Mouse (Mus musculus): ENCODE measurements around the gene Man1a2. TPM values are rescaled to one million over a fixed set of nuclear protein-coding genes. Genes with fewer than 3 reads are reported as not detected.

The Man1a2 gene
- polyA plus RNA-seq, 1 experiment from 2014 or later: 74.9 TPM

DNA sequence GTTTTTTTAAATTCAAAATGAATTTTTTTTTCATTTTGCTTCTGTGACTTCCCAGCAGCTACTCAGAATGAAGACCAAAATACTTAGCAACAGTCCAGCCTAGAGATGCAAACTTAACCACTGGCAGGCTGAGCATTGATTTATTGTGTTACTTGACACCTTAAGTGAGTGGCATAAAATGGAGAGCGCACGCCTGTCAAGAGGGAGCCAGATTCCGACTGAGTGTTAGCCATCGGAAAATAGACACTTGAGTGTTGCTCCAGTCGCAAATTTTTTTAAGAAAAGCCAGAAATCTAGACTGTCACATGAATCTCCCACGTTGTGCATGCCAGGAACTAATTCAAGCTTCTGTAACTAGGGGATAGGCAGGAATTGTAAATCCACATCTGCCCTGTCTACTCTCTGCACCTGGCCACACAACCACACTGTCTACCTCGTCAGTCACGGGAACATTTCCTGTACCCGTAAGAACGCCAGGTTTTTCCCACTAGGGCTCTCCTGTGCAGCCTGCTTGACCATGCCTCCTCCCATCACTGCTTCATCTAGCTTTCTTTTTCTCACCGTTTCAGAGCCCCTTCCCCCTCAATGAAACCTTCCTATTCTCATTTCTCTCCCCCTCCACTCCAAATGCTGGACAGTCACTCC is 3.7 kb downstream of the Man1a2 start:
- peaks cover 51% of the 10 kb centered on the region for H3K4me1 ChIP-seq
- peak; percentile 44 for DNase-seq (ENCODE audit: low spot score)
- H3K36me3 ChIP-seq: peaks cover 12% of the 10 kb centered on the region; the same call in 1 of the 2 replicates
- H3K27me3 ChIP-seq (ENCODE audit: low read depth, poor library complexity, severe bottlenecking): no peaks in the 10 kb centered on the region
- peak overlapping the region; percentile 82 for H3K4me3 ChIP-seq
- WGBS: 6% methylated on average over 11 of the region's 11 CpGs
- no peaks in the 10 kb centered on the region for H3K9me3 ChIP-seq (replicated peaks)
- H3K27ac ChIP-seq: no peak overlapping the region

DNA sequence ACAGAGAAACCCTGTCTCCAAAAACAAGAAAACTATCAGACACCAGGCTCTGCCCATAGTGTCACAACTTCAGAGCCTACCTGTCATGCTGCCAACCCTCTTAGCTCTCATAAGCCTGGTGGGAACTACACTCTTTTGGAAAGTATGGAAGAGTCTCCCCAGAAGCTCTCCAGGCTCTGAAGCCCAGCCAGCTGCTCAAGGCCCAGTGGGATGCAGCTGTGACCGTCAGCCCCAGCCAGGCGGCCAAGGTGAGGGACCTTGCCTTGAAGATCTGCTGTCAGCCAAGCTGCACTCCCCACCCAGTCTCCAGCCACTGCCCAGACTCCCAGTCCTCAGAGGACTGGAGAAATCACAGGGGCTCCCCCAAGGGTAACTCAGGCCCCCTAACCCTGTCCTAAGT is 5.1 kb downstream of the Man1a2 start:
- WGBS: 70% methylated on average over 2 of the region's 2 CpGs
- DNase-seq (ENCODE audit: low spot score): no peak
- Histone ChIP-seq H3K36me3 (peaks cover 14% of the 10 kb centered on the region; the same call in 1 of the 2 replicates), H3K4me3 (no peak overlapping the region), H3K4me1 (peaks cover 41% of the 10 kb centered on the region), H3K9me3 (replicated peaks) (no peaks in the 10 kb centered on the region), H3K27ac (no peak overlapping the region), H3K27me3 (ENCODE audit: low read depth, poor library complexity, severe bottlenecking) (no peaks in the 10 kb centered on the region)

DNA sequence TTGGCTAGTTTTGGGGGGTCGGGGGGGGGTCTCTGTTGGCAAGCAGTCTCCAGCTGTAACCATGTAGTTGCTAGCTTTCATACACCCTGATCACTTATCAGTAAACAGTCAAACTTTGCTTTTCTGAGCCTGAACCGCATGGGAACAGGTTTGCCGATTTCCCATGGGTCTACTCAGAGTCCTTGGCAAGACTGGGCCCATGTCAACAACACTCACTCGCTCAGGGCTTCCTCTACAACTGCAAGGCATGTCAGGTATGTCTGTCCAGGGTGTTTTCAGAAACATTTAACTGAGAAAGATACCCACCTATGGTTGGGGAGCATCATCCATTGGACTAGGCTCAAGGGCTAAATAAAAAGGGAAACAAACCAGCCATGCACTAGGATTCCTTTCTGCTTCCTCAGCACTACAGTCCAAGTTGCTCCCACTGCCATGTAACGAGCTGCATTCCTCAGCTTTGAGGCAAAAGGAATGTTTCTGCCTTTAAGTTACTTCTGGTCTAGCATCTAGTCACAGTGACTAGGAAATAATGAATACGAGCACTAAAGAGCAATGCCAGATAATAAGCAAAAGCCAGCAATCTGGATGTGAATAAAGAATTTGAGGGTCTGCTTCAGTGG is 6.2 kb downstream of the Man1a2 start:
- Histone ChIP-seq H3K9me3 (replicated peaks) (no peaks in the 10 kb centered on the region), H3K27me3 (ENCODE audit: low read depth, poor library complexity, severe bottlenecking) (no peaks in the 10 kb centered on the region), H3K4me3 (no peak overlapping the region), H3K4me1 (peaks cover 41% of the 10 kb centered on the region), H3K36me3 (peaks cover 14% of the 10 kb centered on the region; the same call in 1 of the 2 replicates), H3K27ac (no peak overlapping the region)
- 89% methylated on average over 6 of the region's 6 CpGs for WGBS
- no peak for DNase-seq (ENCODE audit: low spot score)

- Histone ChIP-seq H3K4me1 (peaks cover 7% of the 10 kb centered on the region; the same call in 1 of the 2 replicates), H3K4me3 (no peak overlapping the region), H3K27ac (no peak overlapping the region), H3K27me3 (ENCODE audit: low read depth, poor library complexity, severe bottlenecking) (no peaks in the 10 kb centered on the region), H3K36me3 (peaks cover 14% of the 10 kb centered on the region; the same call in 1 of the 2 replicates), H3K9me3 (replicated peaks) (no peaks in the 10 kb centered on the region)
- 93% methylated on average over 4 of the region's 4 CpGs for WGBS
- no peak for DNase-seq (ENCODE audit: low spot score)
Measured at GRCm38 (mm10) chr3:100675146-100675545, 10.2 kb downstream of the Man1a2 start.

GRCm38 (mm10) chr3:100670412-100670811 is 14.9 kb downstream of the Man1a2 start:
- Histone ChIP-seq H3K4me3 (no peak overlapping the region), H3K36me3 (0 out of 2 replicates have a peak, but pooled peaks cover 2% of the 10 kb centered on the region), H3K9me3 (replicated peaks) (no peaks in the 10 kb centered on the region), H3K4me1 (no peaks in the 10 kb centered on the region), H3K27me3 (ENCODE audit: low read depth, poor library complexity, severe bottlenecking) (no peaks in the 10 kb centered on the region), H3K27ac (no peak overlapping the region)
- no peak for DNase-seq (ENCODE audit: low spot score)
- 91% methylated on average over 2 of the region's 2 CpGs for WGBS

DNA sequence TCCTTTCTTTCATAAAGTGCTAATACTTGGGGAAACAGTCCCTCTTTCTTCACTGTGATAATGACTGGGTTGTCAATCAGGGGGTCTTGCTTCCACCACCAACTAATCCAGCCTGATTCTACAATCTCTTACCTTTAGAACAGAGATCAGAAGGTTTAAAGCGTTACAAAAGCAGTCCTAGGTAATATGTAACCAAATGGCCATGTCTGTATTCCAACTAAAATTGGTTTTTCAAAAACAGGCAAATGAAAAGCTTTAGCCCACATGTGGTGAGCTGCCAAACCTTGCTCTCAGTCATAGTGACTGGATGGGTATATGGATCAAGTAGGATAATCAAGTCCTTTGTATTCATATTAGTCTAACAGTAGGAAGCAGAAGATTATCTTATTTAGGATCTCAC is 32.0 kb downstream of the Man1a2 start:
- Histone ChIP-seq H3K4me3 (no peak overlapping the region), H3K4me1 (no peaks in the 10 kb centered on the region), H3K36me3 (peaks cover 50% of the 10 kb centered on the region), H3K9me3 (replicated peaks) (no peaks in the 10 kb centered on the region), H3K27ac (no peak overlapping the region), H3K27me3 (ENCODE audit: low read depth, poor library complexity, severe bottlenecking) (no peaks in the 10 kb centered on the region)
- DNase-seq (ENCODE audit: low spot score): no peak
- 84% methylated on average over 1 of the region's 1 CpGs for WGBS

DNA sequence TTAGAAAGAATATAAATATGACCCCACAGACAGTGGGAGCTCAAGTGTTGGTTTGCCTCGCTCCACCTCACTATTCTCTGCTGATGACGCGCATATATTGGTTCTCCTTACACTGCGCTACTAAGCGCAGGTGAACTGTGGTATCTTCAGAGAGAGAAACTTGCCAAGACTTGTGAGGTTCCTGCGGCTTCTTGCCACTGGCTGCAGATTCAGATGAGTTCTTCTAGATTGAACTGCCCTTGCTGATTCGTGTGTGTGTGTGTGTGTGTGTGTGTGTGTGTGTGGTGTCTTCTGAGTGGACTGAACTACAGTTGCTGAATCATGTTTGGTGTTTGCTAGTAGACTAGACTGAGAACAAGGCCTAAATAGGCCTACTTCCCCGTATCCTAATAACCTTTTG is 43.7 kb downstream of the Man1a2 start:
- no peaks in the 10 kb centered on the region for H3K9me3 ChIP-seq (replicated peaks)
- 94% methylated on average over 8 of the region's 8 CpGs for WGBS
- H3K36me3 ChIP-seq: peaks cover 41% of the 10 kb centered on the region
- DNase-seq (ENCODE audit: low spot score): no peak
- no peak overlapping the region for H3K4me3 ChIP-seq
- H3K27ac ChIP-seq: 0 out of 2 replicates have a peak overlapping the region, but pooled peaks have one; percentile 19
- H3K27me3 ChIP-seq (ENCODE audit: low read depth, poor library complexity, severe bottlenecking): no peaks in the 10 kb centered on the region
- H3K4me1 ChIP-seq: no peaks in the 10 kb centered on the region; the same call in 1 of the 2 replicates

- Histone ChIP-seq H3K4me1 (no peaks in the 10 kb centered on the region), H3K36me3 (peaks cover 25% of the 10 kb centered on the region; the same call in 1 of the 2 replicates), H3K27ac (no peak overlapping the region), H3K9me3 (replicated peaks) (no peaks in the 10 kb centered on the region), H3K27me3 (ENCODE audit: low read depth, poor library complexity, severe bottlenecking) (no peaks in the 10 kb centered on the region), H3K4me3 (no peak overlapping the region)
- WGBS: 92% methylated on average over 2 of the region's 2 CpGs
- DNase-seq (ENCODE audit: low spot score): no peak
Measured at GRCm38 (mm10) chr3:100636255-100636654, 49.0 kb downstream of the Man1a2 start.

GRCm38 (mm10) chr3:100634821-100635220 is 50.5 kb downstream of the Man1a2 start:
- 89% methylated on average over 4 of the region's 4 CpGs for WGBS

DNA sequence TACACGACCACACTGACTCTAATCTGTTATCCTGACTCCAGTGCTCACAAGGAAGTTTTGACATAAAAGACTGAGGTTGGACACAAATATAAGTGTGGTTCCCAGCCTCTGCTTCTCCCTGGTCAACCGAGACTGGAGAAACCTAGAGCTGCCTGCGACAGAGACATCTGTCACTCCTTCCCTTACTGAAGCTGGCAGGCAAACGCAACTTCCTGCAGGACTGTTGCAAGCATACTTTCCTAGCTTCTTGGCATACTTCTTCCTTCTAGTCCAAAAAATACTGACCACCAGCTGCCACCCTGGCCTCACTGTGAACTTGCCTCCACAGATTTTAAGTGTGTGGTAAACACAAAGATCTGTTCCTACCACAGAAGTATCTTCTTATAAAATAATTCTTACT is 66.8 kb downstream of the Man1a2 start:
- H3K4me3 ChIP-seq: no peak overlapping the region
- no peaks in the 10 kb centered on the region for H3K4me1 ChIP-seq
- WGBS: 87% methylated on average over 4 of the region's 4 CpGs
- H3K27ac ChIP-seq: no peak overlapping the region
- no peaks in the 10 kb centered on the region for H3K9me3 ChIP-seq (replicated peaks)
- H3K27me3 ChIP-seq (ENCODE audit: low read depth, poor library complexity, severe bottlenecking): no peaks in the 10 kb centered on the region
- H3K36me3 ChIP-seq: 0 out of 2 replicates have a peak, but pooled peaks cover 4% of the 10 kb centered on the region
- no peak for DNase-seq (ENCODE audit: low spot score)

More at GRCm38 (mm10) chr3:100634821-100635220, 50.5 kb downstream of the Man1a2 start:
- Histone ChIP-seq H3K27ac (no peak overlapping the region), H3K36me3 (peaks cover 22% of the 10 kb centered on the region), H3K9me3 (replicated peaks) (no peaks in the 10 kb centered on the region), H3K4me3 (no peak overlapping the region), H3K4me1 (no peaks in the 10 kb centered on the region), H3K27me3 (ENCODE audit: low read depth, poor library complexity, severe bottlenecking) (no peaks in the 10 kb centered on the region)
- DNase-seq (ENCODE audit: low spot score): no peak

GRCm38 (mm10) chr3:100610916-100611315 is 74.4 kb downstream of the Man1a2 start:
- Histone ChIP-seq H3K27me3 (ENCODE audit: low read depth, poor library complexity, severe bottlenecking) (no peaks in the 10 kb centered on the region), H3K4me1 (peaks cover 8% of the 10 kb centered on the region), H3K27ac (no peak overlapping the region), H3K36me3 (peaks cover 9% of the 10 kb centered on the region; the same call in 1 of the 2 replicates), H3K9me3 (replicated peaks) (no peaks in the 10 kb centered on the region), H3K4me3 (no peak overlapping the region)
- DNase-seq (ENCODE audit: low spot score): no peak
- 89% methylated on average over 1 of the region's 1 CpGs for WGBS

DNA sequence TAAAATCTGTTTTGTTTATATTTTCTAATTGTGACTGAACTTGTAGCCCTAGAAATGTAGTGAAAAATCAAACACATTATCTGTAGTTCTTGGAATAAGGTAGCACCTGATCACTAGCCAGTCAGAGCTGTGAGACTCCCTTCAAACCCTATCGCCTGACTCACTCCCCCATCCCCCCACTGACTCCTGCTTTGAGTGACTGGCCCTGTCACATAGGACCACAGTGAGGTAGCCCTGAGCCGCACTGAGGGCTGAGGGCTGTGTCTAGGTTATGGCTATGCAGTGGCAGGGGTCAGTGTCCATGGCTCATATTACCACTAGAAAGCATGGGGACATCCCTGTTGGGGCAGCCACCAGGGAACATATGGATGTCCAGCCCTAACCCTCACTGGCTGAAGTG is 80.8 kb downstream of the Man1a2 start:
- WGBS: 90% methylated on average over 2 of the region's 2 CpGs
- H3K9me3 ChIP-seq (replicated peaks): no peaks in the 10 kb centered on the region
- H3K36me3 ChIP-seq: peaks cover 30% of the 10 kb centered on the region
- H3K27me3 ChIP-seq (ENCODE audit: low read depth, poor library complexity, severe bottlenecking): no peaks in the 10 kb centered on the region
- peaks cover 8% of the 10 kb centered on the region for H3K4me1 ChIP-seq
- H3K4me3 ChIP-seq: no peak overlapping the region
- no peak for DNase-seq (ENCODE audit: low spot score)
- no peak overlapping the region for H3K27ac ChIP-seq

GRCm38 (mm10) chr3:100599265-100599820 is 86.0 kb downstream of the Man1a2 start:
- DNase-seq (ENCODE audit: low spot score): no peak
- H3K27ac ChIP-seq: no peak overlapping the region
- 90% methylated on average over 2 of the region's 2 CpGs for WGBS
- no peaks in the 10 kb centered on the region; the same call in 1 of the 2 replicates for H3K4me1 ChIP-seq
- H3K9me3 ChIP-seq (replicated peaks): no peaks in the 10 kb centered on the region
- peaks cover 13% of the 10 kb centered on the region for H3K36me3 ChIP-seq
- no peak overlapping the region for H3K4me3 ChIP-seq
- H3K27me3 ChIP-seq (ENCODE audit: low read depth, poor library complexity, severe bottlenecking): no peaks in the 10 kb centered on the region

All from limb, embryonic 10.5 days (tissue).